Mouse (Mus musculus): ENCODE data around the gene Ptgir.

DNA sequence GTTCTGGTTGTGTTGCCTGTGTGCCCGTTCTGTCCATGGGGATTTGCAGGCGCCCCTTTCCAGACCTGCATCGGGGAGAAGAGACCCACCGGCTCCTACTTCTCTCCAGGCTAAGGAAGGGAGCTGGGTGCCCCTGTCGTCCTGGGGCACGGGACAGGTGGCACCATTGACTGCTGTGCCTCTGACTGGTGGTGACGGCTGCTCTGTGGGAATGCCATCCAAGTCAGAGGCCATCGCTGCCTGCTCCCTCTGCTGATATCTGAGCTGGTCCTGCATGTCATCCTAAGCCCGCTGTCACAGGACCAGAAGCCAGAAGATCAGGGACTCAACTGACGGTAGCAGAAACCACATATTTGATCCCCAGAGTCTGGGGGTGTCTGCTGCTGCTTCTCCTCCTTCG is 2.6 kb downstream of the Ptgir start:
- TF ChIP-seq POLR2A (IDR thresholded peaks at IDR 0.05; ENCODE audit: borderline replicate concordance, insufficient read depth, low read length): no peak
- TF ChIP-seq CTCF (IDR thresholded peaks at IDR 0.05; ENCODE audit: borderline replicate concordance, insufficient read depth, low read depth, low read length): no peak
